Mouse (Mus musculus) fat pad, adult 2 months (tissue): ENCODE data around the gene Arl9.
"Not testable (repeated sequence)": the region's sequence is repeated elsewhere in the genome, so short reads cannot be mapped to it uniquely, and the experiment has no call there.

Experiments
- DNase-seq: peaks from one replicate; pipeline ENCODE4 v3.0.0-alpha.2; 2011; ENCODE audit warnings: low read depth, low spot score; ENCODE audit errors: extremely low read depth

Arl9 gene

GRCm38 (mm10) chr5:77015544-77016482 is 12.0 kb downstream of the Arl9 start, which contains the start of gene Thegl:
Thegl (plus strand) TSS chr5:77016023.
- DNase-seq, result no peak

GRCm38 (mm10) chr5:77028034-77028433 is 24.2 kb downstream of the Arl9 start:
- no peak for DNase-seq

GRCm38 (mm10) chr5:77029735-77030134 is 25.9 kb downstream of the Arl9 start:
- DNase-seq, result no peak

- not testable (repeated sequence) for DNase-seq
Measured at GRCm38 (mm10) chr5:77035101-77035500, 31.2 kb downstream of the Arl9 start.

- DNase-seq, result no peak
Measured at GRCm38 (mm10) chr5:77038451-77038850, 34.6 kb downstream of the Arl9 start.

GRCm38 (mm10) chr5:77039391-77039790 is 35.5 kb downstream of the Arl9 start:
- DNase-seq, result no peak

GRCm38 (mm10) chr5:77044362-77044761 is 40.5 kb downstream of the Arl9 start:
- DNase-seq, result no peak

- DNase-seq, result no peak
Measured at GRCm38 (mm10) chr5:77052616-77053015, 48.8 kb downstream of the Arl9 start.

- no peak for DNase-seq
Measured at GRCm38 (mm10) chr5:77056881-77057440, 53.1 kb downstream of the Arl9 start.
